In genomic region chr5:20967942-20968341, GRCm38 (mm10) we compare ENCODE assay signal across 9 mouse cellular contexts. TPM values are rescaled to one million over a fixed set of nuclear protein-coding genes. Genes with fewer than 3 reads are reported as not detected.
DNase-seq lines count a peak whose midpoint lies in the region; ATAC-seq and TF ChIP-seq lines count a peak whose summit lies in the region.
"Had no signal": no experiment of that assay in that cellular context is flagged by ENCODE, and none has a peak within 500 bp of the region (broad histone marks: within the 10 kb centered on the region; RNA-seq: fewer than 3 reads in every experiment).

No protein-coding gene starts in this region.

- peak; percentile 55 for ATAC-seq in hindbrain, embryonic 13.5 days (ENCODE audit: low FRiP score)
- ATAC-seq in liver, postnatal 0 days: peak; percentile 62

- no peaks in the 10 kb centered on the region for H3K9me3 ChIP-seq in hindbrain, embryonic 13.5 days
- no peaks in the 10 kb centered on the region; the same call in 1 of the 2 replicates for H3K9me3 ChIP-seq in liver, postnatal 0 days (ENCODE audit: low read length)

- no peaks in the 10 kb centered on the region for H3K27me3 ChIP-seq in hindbrain, embryonic 13.5 days
- H3K27me3 ChIP-seq in liver, postnatal 0 days (ENCODE audit: insufficient read depth, low read length): no peaks in the 10 kb centered on the region
- no peaks in the 10 kb centered on the region for H3K27me3 ChIP-seq in thymus, adult 2 months (ENCODE audit: control insufficient read depth, insufficient read depth, low read length)

- H3K4me2 ChIP-seq in hindbrain, embryonic 13.5 days: no peak overlapping the region
- H3K4me2 ChIP-seq in liver, postnatal 0 days (ENCODE audit: low read depth, low read length): peak overlapping the region; percentile 33; the same call in 1 of the 2 replicates

- H3K27ac ChIP-seq in hindbrain, embryonic 13.5 days: no peak overlapping the region
- no peak overlapping the region for H3K27ac ChIP-seq in liver, postnatal 0 days (ENCODE audit: low read depth)
- H3K27ac ChIP-seq in thymus, adult 2 months (ENCODE audit: control insufficient read depth, insufficient read depth, low read length): no peak overlapping the region

- 41% methylated on average over 4 of the region's 4 CpGs for WGBS in hindbrain, embryonic 13.5 days
- WGBS in liver, postnatal 0 days (ENCODE audit: insufficient replicate concordance): 11% methylated on average over 4 of the region's 4 CpGs
- WGBS in thymus, adult 2 months: 22% methylated on average over 4 of the region's 4 CpGs

- TF ChIP-seq POLR2A in thymus, adult 2 months (IDR thresholded peaks at IDR 0.05; ENCODE audit: control insufficient read depth, extremely low read depth, insufficient read depth, low read length, poor library complexity): no peak

- no peaks in the 10 kb centered on the region for H3K36me3 ChIP-seq in hindbrain, embryonic 13.5 days
- H3K36me3 ChIP-seq in liver, postnatal 0 days (replicated peaks; ENCODE audit: insufficient read depth, low read length): no peaks in the 10 kb centered on the region
- no peaks in the 10 kb centered on the region for H3K36me3 ChIP-seq in thymus, adult 2 months (ENCODE audit: control insufficient read depth, insufficient read depth, low read length)

- no peaks in the 10 kb centered on the region; the same call in 1 of the 2 replicates for H3K4me1 ChIP-seq in hindbrain, embryonic 13.5 days (replicated peaks)
- no peaks in the 10 kb centered on the region for H3K4me1 ChIP-seq in liver, postnatal 0 days (ENCODE audit: insufficient read depth)
- H3K4me1 ChIP-seq in thymus, adult 2 months (replicated peaks; ENCODE audit: control insufficient read depth, insufficient read depth, low read length): peaks cover 6% of the 10 kb centered on the region

- H3K4me3 ChIP-seq in hindbrain, embryonic 13.5 days: no peak overlapping the region
- H3K4me3 ChIP-seq in liver, postnatal 0 days (ENCODE audit: low read depth, low read length): no peak overlapping the region
- no peak overlapping the region for H3K4me3 ChIP-seq in thymus, adult 2 months (ENCODE audit: control insufficient read depth, insufficient read depth, low read length)

- DNase-seq in heart, adult 11 months: peak; percentile 89
- DNase-seq in heart, adult 9 months (ENCODE audit: low spot score in 2 of 2): no peak
- DNase-seq in CD4-positive, CD25-positive, alpha-beta regulatory T cell, adult 2 months (ENCODE audit: low read depth, low spot score): peak; percentile 28
- DNase-seq in liver, postnatal 0 days: no peak
- DNase-seq in thymus, adult 2 months: no peak
- DNase-seq in adrenal gland, adult 18-20 months (ENCODE audit: low spot score in 2 of 2): no peak
- no peak for DNase-seq in urinary bladder, postnatal 36 days (ENCODE audit: low spot score in 2 of 2)
- DNase-seq: cerebellum, adult 8-10 months had no signal

- no peak overlapping the region for H3K9ac ChIP-seq in hindbrain, embryonic 13.5 days
- H3K9ac ChIP-seq in liver, postnatal 0 days (replicated peaks): no peak overlapping the region

- no peak for TF ChIP-seq EP300 in liver, postnatal 0 days (IDR thresholded peaks at IDR 0.05; ENCODE audit: low read depth)

- no peak for TF ChIP-seq CTCF in liver, postnatal 0 days (IDR thresholded peaks at IDR 0.05; ENCODE audit: low read depth)
- no peak for TF ChIP-seq CTCF in thymus, adult 2 months (IDR thresholded peaks at IDR 0.05; ENCODE audit: borderline replicate concordance, control insufficient read depth, extremely low read depth, insufficient read depth, low read length, poor library complexity)

RNA-seq across cellular contexts. Expression of gene Rsbn1l, which starts 11.7 kb away (rescaled TPM):
- 4.8 and 5.3 TPM in 2 replicates for polyA plus RNA-seq in hindbrain, embryonic 13.5 days (2015; fragmentation: Nextera tagmentation; extraction: Ambion mirVana)
- polyA plus RNA-seq in liver, postnatal 0 days (2015; fragmentation: Nextera tagmentation; extraction: Ambion mirVana): 3.7 and 5.5 TPM in 2 replicates
- polyA plus RNA-seq in thymus, adult 2 months (2012; rRNA removed): 15.0 and 17.6 TPM in 2 replicates
- 10 to 100 TPM; 11.9 to 13.4 TPM for total RNA-seq in adrenal gland, adult 18-20 months (2021)

Comparison
In these comparisons a context has a peak if more than half of its experiments do, and no peak if none do; other contexts are left out.
1. DNase-seq: peak in heart, adult 11 months (single experiment) and CD4-positive, CD25-positive, alpha-beta regulatory T cell, adult 2 months (single experiment); none in heart, adult 9 months (0 of 2), liver, postnatal 0 days (single experiment), thymus, adult 2 months (single experiment), adrenal gland, adult 18-20 months (0 of 2) and urinary bladder, postnatal 36 days (0 of 2).